8 mouse cellular contexts compared by ENCODE assay signal in genomic region chr10:53629918-53630250, GRCm38 (mm10). TPM values are rescaled to one million over a fixed set of nuclear protein-coding genes. Genes with fewer than 3 reads are reported as not detected.
A peak's percentile ranks its signal among the peaks of the same experiment; 100 is the strongest.
DNase-seq lines count a peak whose midpoint lies in the region; ATAC-seq lines count a peak whose summit lies in the region.

No protein-coding gene starts in this region.

- H3K36me3 ChIP-seq in heart, embryonic 14.5 days (ENCODE audit: control insufficient read depth, insufficient read depth, low read length) = peaks cover 10% of the 10 kb centered on the region
- peaks cover 10% of the 10 kb centered on the region for H3K36me3 ChIP-seq in liver, embryonic 13.5 days
- H3K36me3 ChIP-seq in stomach, embryonic 16.5 days (ENCODE audit: control insufficient read depth, insufficient read depth, low read length) = no peaks in the 10 kb centered on the region

- peak overlapping the region; percentile 89 for H3K9ac ChIP-seq in heart, embryonic 14.5 days (ENCODE audit: low read length)
- H3K9ac ChIP-seq in liver, embryonic 13.5 days = peak overlapping the region; percentile 84
- H3K9ac ChIP-seq in stomach, embryonic 16.5 days (ENCODE audit: low read length) = peak overlapping the region; percentile 88

- H3K27me3 ChIP-seq in heart, embryonic 14.5 days (ENCODE audit: control insufficient read depth, insufficient read depth, low read length) = no peaks in the 10 kb centered on the region
- no peaks in the 10 kb centered on the region for H3K27me3 ChIP-seq in liver, embryonic 13.5 days
- no peaks in the 10 kb centered on the region for H3K27me3 ChIP-seq in stomach, embryonic 16.5 days (ENCODE audit: control insufficient read depth, insufficient read depth, low read length)

- no peaks in the 10 kb centered on the region for H3K9me3 ChIP-seq in heart, embryonic 14.5 days (ENCODE audit: control insufficient read depth, low read length)
- H3K9me3 ChIP-seq in liver, embryonic 13.5 days (replicated peaks) = no peaks in the 10 kb centered on the region
- H3K9me3 ChIP-seq in stomach, embryonic 16.5 days (replicated peaks; ENCODE audit: control insufficient read depth, low read length) = no peaks in the 10 kb centered on the region

- under 1% methylated on average over 35 of the region's 35 CpGs for WGBS in heart, embryonic 14.5 days
- WGBS in liver, embryonic 13.5 days (ENCODE audit: insufficient replicate concordance) = under 1% methylated on average over 35 of the region's 35 CpGs
- under 1% methylated on average over 35 of the region's 35 CpGs for WGBS in stomach, embryonic 16.5 days

- peak; percentile 96 for DNase-seq in CD4-positive, CD25-positive, alpha-beta regulatory T cell, adult 2 months (ENCODE audit: low read depth, low spot score)
- peak; percentile 75 for DNase-seq in fat pad, adult 2 months (ENCODE audit: extremely low read depth, low read depth, low spot score)
- peak; percentile 98 for DNase-seq in kidney, postnatal 14 days
- peak; percentile 96 for DNase-seq in liver, embryonic 13.5 days
- peak; percentile 97 for DNase-seq in neural tube, embryonic 10.5 days (ENCODE audit: extremely low spot score, low spot score)

- H3K4me1 ChIP-seq in brown adipose tissue, adult 24 weeks (ENCODE audit: control insufficient read depth, insufficient read depth, insufficient read length, low read length) = no peaks in the 10 kb centered on the region
- peaks cover 0 to 12% of the 10 kb centered on the region in 2 experiments; a peak in 3 of 4 replicates for H3K4me1 ChIP-seq in heart, embryonic 14.5 days (ENCODE audit: control insufficient read depth in 2 of 2, insufficient read depth in 2 of 2, low read length in 2 of 2)
- H3K4me1 ChIP-seq in liver, embryonic 13.5 days (replicated peaks) = peaks cover 20% of the 10 kb centered on the region
- H3K4me1 ChIP-seq in stomach, embryonic 16.5 days (ENCODE audit: control insufficient read depth, insufficient read depth, low read length) = peaks cover 7% of the 10 kb centered on the region; the same call in 1 of the 2 replicates

- H3K27ac ChIP-seq in brown adipose tissue, adult 24 weeks (replicated peaks; ENCODE audit: low read depth, low read length) = peak overlapping the region; percentile 32
- H3K27ac ChIP-seq in heart, embryonic 14.5 days (replicated peaks in 1 of 2; ENCODE audit: control insufficient read depth in 1 of 2, insufficient read depth in 1 of 2, low read depth in 2 of 2, low read length in 2 of 2) = peak overlapping the region; percentile 96
- peak overlapping the region; percentile 91 for H3K27ac ChIP-seq in liver, embryonic 13.5 days
- peak overlapping the region; percentile 95 for H3K27ac ChIP-seq in stomach, embryonic 16.5 days (ENCODE audit: low read length)

- H3K4me2 ChIP-seq in heart, embryonic 14.5 days (ENCODE audit: low read length) = peak overlapping the region; percentile 71
- H3K4me2 ChIP-seq in liver, embryonic 13.5 days = peak overlapping the region; percentile 74
- H3K4me2 ChIP-seq in stomach, embryonic 16.5 days (ENCODE audit: low read depth, low read length) = peak overlapping the region; percentile 57

- peak overlapping the region; percentile 79 for H3K4me3 ChIP-seq in brown adipose tissue, adult 24 weeks (ENCODE audit: insufficient read depth, low read depth, low read length)
- H3K4me3 ChIP-seq in heart, embryonic 14.5 days (ENCODE audit: control insufficient read depth in 1 of 2, insufficient read depth in 1 of 2, low read depth in 1 of 2, low read length in 2 of 2) = peak overlapping the region; percentile 90 to 94
- H3K4me3 ChIP-seq in liver, embryonic 13.5 days (replicated peaks) = peak overlapping the region; percentile 92
- H3K4me3 ChIP-seq in stomach, embryonic 16.5 days (replicated peaks; ENCODE audit: low read length) = peak overlapping the region; percentile 82

- peak; percentile 94 for ATAC-seq in heart, embryonic 14.5 days (ENCODE audit: insufficient number of reproducible peaks, insufficient read depth, low FRiP score, low read depth)
- ATAC-seq in liver, embryonic 13.5 days (ENCODE audit: low read depth) = peak; percentile 95
- peak; percentile 98 for ATAC-seq in stomach, embryonic 16.5 days (ENCODE audit: insufficient read depth, low FRiP score)

RNA-seq across cellular contexts. Expression of gene Mcm9, which starts 0.4 kb away (rescaled TPM):
- 2.0 and 3.8 TPM in 2 replicates for polyA plus RNA-seq in brown adipose tissue, adult 24 weeks (2012; ENCODE audit: insufficient read depth, insufficient read length, missing spikeins)
- 11.1 and 11.8 TPM in 2 replicates for polyA plus RNA-seq in heart, embryonic 14.5 days (2014; fragmentation: Nextera tagmentation; extraction: Ambion mirVana)
- 6.4 and 6.6 TPM in 2 replicates for polyA plus RNA-seq in liver, embryonic 13.5 days (2015; fragmentation: Nextera tagmentation; extraction: Ambion mirVana)
- polyA plus RNA-seq in stomach, embryonic 16.5 days (2015; fragmentation: Nextera tagmentation; extraction: Ambion mirVana) = 6.1 and 8.7 TPM in 2 replicates

RNA-seq across cellular contexts. Expression of gene Asf1a, which starts 33.3 kb away (rescaled TPM):
- polyA plus RNA-seq in brown adipose tissue, adult 24 weeks (2012; ENCODE audit: insufficient read depth, insufficient read length, missing spikeins) = 22.6 and 41.9 TPM in 2 replicates
- polyA plus RNA-seq in heart, embryonic 14.5 days (2014; fragmentation: Nextera tagmentation; extraction: Ambion mirVana) = 64.4 and 73.4 TPM in 2 replicates
- 120 and 132 TPM in 2 replicates for polyA plus RNA-seq in liver, embryonic 13.5 days (2015; fragmentation: Nextera tagmentation; extraction: Ambion mirVana)
- polyA plus RNA-seq in stomach, embryonic 16.5 days (2015; fragmentation: Nextera tagmentation; extraction: Ambion mirVana) = 68.6 and 77.3 TPM in 2 replicates

Comparison
In these comparisons a context has a peak if more than half of its experiments do, and no peak if none do; other contexts are left out.
1. Peak in every context shown above with its lines: DNase-seq, ATAC-seq, H3K4me3 ChIP-seq and H3K27ac ChIP-seq.
2. H3K27ac ChIP-seq: peak in every context shown above with its lines; median percentile 96 in heart, embryonic 14.5 days; 95 in stomach, embryonic 16.5 days; 91 in liver, embryonic 13.5 days; 32 in brown adipose tissue, adult 24 weeks.